23 mouse cellular contexts compared by ENCODE assay signal in genomic region chr8:122457171-122457570, GRCm38 (mm10). TPM values are rescaled to one million over a fixed set of nuclear protein-coding genes. Genes with fewer than 3 reads are reported as not detected.
"Had no signal": no experiment of that assay in that cellular context is flagged by ENCODE, and none has a peak within 500 bp of the region (broad histone marks: within the 10 kb centered on the region; RNA-seq: fewer than 3 reads in every experiment).

No protein-coding gene starts in this region.

- H3K4me3 ChIP-seq: kidney, embryonic 15.5 days; limb, embryonic 12.5 days; limb, embryonic 15.5 days; midbrain, embryonic 12.5 days had no signal

- H3K9ac ChIP-seq: kidney, embryonic 15.5 days; limb, embryonic 12.5 days; limb, embryonic 15.5 days; liver, embryonic 14.5 days; liver, postnatal 0 days; lung, embryonic 14.5 days; midbrain, embryonic 12.5 days had no signal

- H3K4me2 ChIP-seq: kidney, embryonic 15.5 days; limb, embryonic 12.5 days; limb, embryonic 15.5 days; liver, embryonic 11.5 days; lung, embryonic 14.5 days; midbrain, embryonic 12.5 days had no signal

- DNase-seq: kidney, adult 8-10 months; kidney, postnatal 10 days; kidney, postnatal 36 days; left cerebral cortex, postnatal 4 days; liver, postnatal 0 days; lung, embryonic 14.5 days; thymus, adult 18-20 months; thymus, postnatal 36 days had no signal

- H3K9me3 ChIP-seq: kidney, embryonic 15.5 days; limb, embryonic 12.5 days; limb, embryonic 15.5 days; midbrain, embryonic 12.5 days had no signal

- H3K27ac ChIP-seq: kidney, embryonic 15.5 days; limb, embryonic 12.5 days; limb, embryonic 15.5 days; liver, embryonic 14.5 days; macrophage; midbrain, embryonic 12.5 days had no signal

- H3K36me3 ChIP-seq: kidney, embryonic 15.5 days; limb, embryonic 12.5 days; limb, embryonic 15.5 days; midbrain, embryonic 12.5 days had no signal

- ATAC-seq: intestine, postnatal 0 days; liver, postnatal 0 days; lung, postnatal 0 days; midbrain, embryonic 16.5 days had no signal

RNA-seq across cellular contexts. Expression of gene Snai3, which starts 3.4 kb away (rescaled TPM):
- total RNA-seq: layer of hippocampus, adult 8-10 months; layer of hippocampus, postnatal 10 days; left cerebral cortex, postnatal 14 days; left cerebral cortex, postnatal 4 days had no signal
- polyA plus RNA-seq: macrophage; midbrain, embryonic 12.5 days; midbrain, embryonic 16.5 days; neural tube, embryonic 11.5 days; neural tube, embryonic 14.5 days had no signal
